Mouse (Mus musculus): ENCODE results near the gene Pold1.

The Pold1 gene

DNA sequence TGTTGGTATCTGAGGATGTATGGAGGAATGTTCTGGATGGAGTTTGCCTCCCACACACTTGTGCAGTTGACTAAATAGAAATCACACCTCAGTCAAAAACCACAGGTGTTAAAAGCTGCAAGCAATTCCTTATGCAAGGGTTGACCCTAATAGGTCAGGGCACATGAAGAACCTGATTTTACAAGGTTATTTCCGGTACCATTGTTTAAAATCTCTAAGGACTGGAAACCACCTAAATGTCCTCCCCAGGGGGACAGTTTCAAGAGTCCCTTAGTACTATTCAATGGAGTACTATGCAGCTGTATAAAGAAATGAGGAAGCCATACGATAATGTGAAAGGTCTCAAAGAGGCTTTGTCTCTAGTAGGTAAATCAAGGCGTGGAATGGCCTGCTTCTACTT lies 2.4 kb downstream of the Pold1 start:
- no peak for DNase-seq (ENCODE audit: low read depth, low spot score)

DNA sequence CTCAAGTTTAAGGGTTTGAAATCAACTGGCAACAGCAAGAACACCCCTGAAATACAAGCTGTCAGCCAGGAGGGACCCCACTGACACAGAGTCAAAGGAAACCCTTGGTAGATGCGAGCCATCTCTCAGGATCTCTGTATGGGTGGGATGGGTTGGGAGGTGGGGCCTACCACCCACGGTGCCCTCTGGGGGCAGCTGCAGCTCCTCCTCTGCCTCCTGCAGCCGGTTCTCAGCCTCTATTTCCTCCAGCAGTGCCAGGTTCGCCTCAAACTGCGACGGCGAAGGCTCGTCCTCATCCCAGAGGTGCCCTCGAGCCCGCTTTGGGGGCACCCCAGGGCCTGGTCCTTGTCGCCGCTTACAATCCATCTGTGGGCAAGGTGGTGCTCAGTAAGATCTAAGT lies 5.6 kb downstream of the Pold1 start:
- DNase-seq (ENCODE audit: low read depth, low spot score): no peak

DNA sequence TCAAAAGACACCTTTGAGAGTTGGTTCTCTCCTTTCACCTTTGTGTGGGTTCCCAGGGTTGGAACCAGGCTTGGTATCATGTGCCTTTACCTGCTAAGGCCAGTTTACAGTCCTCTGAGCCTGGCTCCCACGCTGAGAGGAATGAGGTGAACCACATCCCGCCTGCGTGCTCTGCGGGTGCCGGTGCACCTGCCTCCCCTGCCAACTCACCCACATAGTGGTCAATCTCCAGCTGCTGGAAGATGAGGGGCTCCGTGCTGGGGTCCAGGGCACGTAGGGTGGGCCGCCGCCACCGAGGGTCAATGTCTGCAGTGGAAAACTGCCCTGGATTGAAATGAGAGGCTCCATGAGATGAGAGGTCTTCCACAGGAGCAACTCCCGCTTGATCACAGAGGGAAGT lies 6.1 kb downstream of the Pold1 start:
- no peak for DNase-seq (ENCODE audit: low read depth, low spot score)

DNA sequence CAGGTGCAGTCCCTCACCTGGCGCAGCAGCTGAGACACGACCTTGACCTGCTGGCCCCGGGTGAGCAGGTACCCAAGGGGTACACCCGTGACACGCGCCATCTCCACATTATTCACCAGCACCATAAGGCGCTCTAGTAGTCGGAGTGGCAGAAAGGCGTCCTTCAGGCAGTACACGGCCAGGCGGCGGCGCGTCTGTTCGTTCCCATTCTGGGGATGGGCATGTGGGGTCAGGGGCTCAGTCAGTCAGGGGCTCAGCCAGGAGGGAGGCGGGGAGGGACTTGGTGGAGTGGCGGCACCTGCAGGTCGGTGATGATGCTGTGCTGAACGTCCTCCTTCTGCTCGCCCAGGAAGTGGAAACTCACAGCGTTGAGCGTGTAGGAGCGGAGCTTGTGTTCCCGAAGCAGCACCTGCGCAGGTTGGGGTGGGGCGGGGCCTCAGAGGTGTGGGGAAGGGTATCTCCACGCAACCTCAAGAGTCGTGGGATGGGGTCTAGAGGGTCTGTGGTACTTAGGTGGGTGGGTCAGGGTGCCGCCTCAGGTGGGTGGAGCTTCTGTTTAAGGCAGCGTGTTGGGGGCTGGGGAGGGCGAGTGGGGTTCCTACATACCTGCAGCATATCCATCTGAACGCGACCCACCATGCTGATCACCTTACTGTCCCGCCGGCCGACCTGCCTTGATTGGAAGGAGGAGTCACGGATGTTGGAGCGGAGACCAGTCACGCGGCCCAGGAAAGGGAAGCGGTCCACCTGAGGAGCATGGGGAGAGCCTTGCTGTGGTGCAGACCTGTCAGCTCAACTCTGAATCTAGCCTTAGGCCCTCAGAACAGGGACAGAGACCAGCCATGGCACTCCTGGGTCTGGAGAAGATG lies 9.7 kb downstream of the Pold1 start:
- DNase-seq (ENCODE audit: low read depth, low spot score): no peak

DNA sequence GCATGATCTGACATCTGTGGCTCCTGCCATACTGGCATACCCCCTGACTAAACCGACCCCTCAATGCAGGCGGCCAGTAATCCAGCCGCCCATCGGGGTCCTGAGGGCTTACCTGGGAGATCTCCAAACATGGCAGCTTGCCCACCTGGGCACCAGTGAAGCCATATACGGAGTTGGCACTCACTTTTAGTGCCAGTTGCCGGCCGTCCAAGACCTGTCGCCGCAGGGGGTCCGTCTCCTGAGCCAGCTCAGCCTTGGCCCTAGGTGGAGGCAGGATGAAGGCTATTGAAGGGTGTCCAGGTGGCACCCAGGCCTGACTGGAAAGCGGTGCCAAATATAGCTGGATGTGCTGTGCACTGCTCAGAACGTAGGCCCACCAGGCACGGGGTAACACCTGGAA lies 11.2 kb downstream of the Pold1 start:
- DNase-seq (ENCODE audit: low read depth, low spot score): no peak

DNA sequence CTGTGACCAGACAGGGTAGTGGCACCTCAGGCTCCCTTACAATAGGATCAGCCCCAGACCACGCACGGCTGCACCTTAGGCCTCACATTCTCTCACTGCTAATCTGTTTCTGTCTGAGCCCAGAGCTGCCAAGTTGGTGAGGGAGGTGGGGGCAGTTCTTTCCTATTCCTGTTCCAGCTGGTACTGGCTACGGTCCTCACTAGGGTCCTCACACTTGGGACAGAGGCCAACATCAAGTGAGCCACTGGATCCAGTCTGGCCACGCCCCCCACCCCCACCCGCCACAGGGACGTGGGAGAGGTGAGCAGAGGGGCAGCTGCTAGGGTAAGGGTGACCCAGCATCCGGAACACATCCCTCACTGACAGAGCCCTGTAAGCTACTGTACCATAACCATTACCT lies 11.6 kb downstream of the Pold1 start:
- no peak for DNase-seq (ENCODE audit: low read depth, low spot score)

DNA sequence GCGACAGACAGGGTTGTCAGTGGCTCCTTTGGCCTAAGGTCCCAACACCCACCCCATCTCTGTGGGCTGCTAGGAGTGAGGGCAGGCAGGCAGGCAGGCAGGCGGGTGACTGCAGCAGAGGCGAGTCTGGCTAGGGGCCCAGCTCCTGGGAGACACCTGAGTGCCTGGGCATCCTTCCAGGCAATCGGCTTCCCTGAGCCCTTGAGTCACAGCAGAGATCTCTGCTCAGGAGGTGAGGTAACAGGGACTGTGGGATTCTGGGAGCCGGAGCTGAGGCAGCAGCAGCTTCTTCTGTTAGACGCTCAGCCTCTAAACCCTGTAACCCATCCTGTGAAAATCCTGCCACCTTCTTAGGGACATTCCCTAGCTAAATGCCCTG lies 12.1 kb downstream of the Pold1 start:
- DNase-seq (ENCODE audit: low read depth, low spot score): no peak

DNA sequence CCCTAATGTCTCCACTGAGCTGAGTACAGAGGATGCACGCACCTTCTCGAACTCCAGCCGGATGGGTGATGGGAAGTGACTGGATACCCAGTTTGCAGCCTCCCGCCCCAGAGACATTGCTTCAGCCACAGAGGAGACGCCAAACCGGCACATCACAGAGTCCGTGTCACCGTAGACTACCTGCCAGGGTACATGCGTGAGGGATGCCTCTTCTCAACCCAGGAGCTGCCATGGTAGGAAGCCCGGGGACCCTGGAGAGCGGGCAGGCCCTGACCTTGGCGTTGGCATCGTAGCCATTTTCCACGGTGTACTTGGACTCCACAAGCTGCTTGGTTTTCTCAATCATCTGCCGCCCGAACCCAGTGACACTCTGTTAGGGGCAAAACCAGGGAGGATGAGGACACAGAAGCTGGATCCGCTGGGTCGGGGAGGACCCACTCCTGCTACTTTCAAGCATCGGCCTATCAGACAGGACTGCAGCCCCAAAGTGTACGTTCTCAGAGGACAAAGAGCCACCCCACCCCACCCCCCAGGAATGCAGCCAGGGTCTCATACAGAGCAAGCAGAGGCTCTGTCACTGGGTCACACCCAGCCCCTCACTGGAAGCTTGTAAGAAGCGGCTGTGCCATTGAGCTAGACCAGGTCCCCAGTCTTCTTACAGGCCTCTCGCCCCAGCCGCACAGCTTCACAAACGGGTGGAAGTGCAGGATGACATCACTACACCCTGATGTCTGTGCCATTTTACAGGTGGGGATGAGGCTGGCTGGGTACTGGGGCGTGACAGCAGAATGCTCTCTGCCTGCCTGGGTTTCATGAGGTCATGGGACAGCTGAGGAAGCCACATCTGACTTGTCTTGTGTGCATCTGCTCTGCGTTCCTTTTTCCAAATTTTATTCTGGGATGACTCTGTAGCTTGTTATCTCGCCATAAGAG lies 12.7 kb downstream of the Pold1 start:
- no peak for DNase-seq (ENCODE audit: low read depth, low spot score)

DNA sequence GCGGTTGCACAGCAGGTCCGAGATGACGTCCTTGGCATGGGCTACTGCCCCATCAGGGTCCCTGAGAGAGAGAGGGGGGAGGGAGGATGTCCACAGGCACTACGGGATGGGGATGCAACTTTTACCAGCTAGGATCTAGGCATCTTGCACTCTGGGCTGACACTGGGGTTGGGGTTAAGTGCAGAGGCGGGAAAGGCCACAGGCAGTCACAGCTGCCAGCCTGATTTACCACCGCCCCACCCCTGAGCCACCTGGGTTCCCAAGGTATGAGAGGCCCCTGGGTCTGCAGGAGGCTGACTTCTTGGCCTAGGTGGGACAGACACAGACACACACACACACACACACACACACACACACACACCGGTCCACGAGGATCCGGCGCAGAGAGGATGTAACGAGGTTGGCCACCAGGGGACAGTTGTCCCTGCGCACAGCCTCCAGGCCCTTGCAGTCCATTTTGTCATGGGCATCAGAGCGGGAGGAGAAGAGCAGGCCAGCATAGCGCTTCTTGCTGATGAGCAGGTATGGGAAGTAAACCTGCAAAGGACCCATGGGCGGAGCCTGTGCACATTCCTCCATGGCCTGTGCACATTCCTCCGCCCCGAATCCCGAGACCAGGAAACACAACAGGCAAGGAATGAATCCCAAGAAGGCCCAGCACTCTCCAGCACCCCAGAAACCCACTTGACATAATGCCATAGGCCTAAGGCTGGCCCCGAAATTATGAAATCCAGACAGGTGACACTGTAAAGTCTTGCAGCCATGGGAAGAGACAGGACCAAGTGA lies 13.8 kb downstream of the Pold1 start:
- DNase-seq (ENCODE audit: low read depth, low spot score): no peak

DNA sequence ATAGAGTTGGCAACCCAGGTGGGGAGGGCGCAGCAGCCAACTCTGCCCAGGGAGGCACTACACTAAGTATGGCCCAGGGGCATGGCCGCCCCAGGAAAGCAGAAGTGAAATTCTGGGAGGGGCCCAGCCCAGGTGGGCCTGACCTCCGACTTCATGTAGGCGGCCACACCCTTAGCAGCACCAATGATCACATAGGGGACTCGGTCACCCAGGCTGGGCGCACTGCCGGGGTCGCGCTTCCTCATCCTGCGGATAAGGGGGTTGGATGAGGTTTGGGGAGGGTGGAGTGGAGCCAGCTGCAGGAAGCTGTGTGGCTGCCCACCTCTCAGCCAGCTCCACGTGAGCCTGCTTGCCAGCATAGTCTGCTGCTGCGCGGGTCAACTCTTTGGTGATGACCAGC lies 14.4 kb downstream of the Pold1 start:
- no peak for DNase-seq (ENCODE audit: low read depth, low spot score)

DNA sequence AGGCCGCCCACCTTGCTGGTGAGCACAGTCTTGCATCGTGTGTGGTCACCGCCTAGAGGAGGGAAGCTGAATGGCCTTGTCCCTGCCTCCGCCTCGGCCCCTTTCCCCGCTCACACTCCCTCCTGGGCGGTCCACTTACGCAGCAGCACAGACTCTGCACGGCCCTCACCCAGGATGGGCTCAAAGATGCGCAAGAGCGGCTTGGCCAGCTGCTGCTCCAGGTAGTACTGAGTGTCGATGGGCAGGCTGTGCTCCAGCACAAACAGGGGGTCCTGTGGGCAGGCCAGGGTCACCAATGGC lies 15.0 kb downstream of the Pold1 start:
- no peak for DNase-seq (ENCODE audit: low read depth, low spot score)

DNA sequence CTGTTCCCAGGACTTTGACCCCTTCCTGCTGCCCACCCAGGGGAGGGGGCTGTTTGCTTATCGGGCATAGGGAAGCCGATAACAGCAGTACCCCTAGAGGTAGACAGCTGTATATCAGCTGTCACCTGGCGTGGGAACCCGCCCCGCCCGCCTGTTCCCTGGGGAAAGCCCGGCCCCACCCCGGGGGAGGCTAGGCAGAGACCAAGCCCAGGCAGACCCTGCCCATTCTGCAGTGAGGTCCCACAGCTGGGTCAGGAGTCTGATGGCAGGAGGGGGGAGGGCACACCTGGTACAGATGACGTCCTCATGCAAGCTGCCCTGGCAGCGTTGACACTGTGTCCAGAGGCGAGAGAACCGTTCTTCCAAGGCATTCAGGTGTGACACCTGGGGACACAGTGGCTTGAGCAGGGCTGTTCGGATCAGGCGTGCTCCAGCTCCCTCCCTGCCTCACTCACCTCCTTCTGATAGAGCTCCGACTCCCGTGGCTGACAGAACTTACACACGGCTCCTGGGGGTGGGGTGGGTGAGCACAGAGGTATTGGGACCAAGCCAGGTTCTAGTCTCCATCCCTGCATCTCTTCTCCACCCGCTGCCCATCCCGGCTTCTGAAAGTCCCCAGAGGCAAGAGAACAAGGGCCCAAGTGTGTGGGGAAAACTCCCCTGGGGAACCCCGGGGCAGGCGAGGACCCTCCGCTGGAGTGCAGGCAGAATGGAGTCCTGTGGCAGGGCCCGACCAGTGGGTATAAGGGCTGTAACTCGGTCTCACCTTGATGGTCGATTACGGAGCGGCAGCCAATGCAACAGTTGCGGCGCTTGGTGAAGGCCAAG lies 15.5 kb downstream of the Pold1 start:
- DNase-seq (ENCODE audit: low read depth, low spot score): no peak

DNA sequence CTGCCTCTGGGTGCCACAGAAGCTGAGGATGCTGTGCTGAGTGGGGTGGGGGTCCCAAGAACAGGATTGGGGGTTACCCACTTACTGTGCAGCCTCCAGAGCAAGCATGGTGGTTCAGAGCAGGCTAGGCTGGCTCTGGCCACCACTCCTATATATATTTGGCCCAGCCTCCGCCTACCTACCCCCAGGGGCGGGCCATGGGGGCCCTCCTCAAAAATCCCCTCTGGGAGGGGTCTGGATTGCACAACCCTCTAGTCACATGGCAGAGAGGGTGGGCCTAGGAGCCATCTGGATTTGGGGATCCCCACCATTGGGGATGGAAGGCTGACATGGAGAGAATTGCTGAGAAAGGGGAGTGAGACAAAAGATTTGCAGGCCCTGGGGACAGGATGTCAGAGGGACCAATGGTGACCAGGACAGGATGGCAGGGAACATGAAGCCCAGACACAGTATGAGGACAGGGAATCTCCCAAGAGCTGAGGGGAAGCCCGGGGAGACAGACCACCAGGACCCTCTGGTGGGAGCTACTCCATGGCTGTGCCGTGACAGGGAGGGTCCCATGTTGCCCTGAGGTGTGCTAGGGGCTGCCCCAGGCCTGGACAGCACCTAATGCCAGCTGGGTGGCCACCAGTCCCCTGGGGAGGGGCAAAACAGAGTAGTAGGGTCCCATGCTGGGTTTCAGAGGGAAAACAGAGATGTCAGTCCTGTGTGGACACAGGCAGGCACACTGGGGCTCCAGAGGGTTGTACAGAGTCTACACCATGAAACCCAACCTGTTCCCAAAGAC lies 16.5 kb downstream of the Pold1 start, which contains the start of gene Spib:
Gene Spib, minus strand, starts transcription at position 126 of the 787 bp plus-strand sequence.
- DNase-seq (ENCODE audit: low read depth, low spot score): no peak

DNA sequence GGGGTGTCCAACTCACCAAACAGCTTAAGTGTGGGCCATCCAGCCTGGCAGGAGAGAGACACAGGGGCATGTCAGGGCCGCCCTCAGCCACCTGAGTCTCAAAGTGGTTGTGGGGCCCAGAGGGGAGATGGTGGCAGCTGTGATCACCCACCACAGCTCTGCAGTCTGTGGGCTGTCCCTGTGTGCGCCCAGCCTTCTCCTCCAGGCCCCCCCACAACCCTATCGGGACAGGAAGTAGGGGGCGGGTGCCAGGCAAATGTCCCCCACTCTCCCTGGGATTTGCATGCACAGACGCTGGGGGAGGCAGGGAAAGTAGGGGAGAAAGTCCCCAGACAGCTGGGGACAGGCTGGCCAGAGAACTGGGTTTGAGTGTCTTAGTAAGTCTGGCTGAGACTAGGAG lies 17.4 kb downstream of the Pold1 start:
- no peak for DNase-seq (ENCODE audit: low read depth, low spot score)

DNA sequence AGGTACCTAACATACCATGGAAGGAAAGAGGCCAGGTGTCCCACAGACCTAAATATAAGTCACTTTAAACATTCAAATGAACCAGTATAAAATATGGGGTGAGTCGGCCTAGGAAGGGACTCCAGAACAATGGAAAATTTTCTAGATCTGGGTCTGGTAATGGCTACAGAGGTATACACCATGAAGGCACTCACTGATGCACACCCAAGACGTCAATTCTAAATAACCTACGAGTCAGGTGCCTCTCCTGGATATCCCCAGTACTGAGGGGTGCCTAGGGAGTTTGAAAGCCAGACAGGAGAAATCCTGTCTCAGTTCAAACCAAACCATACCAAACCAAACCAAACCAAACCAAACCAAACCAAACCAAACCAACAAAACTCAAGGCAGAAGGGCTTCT lies 18.1 kb downstream of the Pold1 start:
- no peak for DNase-seq (ENCODE audit: low read depth, low spot score)

DNA sequence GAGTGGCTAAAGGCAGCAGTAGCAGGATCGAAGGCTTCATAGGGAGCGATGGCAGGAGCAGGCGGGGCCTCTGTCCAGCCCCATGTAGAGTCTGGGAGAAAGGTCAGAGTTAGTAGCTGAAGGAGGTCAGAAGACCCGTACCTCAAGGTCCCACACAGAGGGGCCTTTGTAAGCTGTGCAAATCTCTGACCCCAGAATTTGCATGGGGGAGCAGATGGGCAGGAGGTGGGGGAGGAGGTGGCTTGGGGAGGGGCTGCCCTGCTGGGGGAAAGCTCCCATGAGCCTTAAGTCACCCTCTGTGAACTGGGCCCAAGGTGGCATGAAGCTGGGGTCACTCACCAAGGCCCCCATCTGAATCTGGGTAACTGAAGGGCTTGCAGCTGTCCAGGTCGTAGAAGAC lies 19.1 kb downstream of the Pold1 start:
- DNase-seq (ENCODE audit: low read depth, low spot score): no peak

DNA sequence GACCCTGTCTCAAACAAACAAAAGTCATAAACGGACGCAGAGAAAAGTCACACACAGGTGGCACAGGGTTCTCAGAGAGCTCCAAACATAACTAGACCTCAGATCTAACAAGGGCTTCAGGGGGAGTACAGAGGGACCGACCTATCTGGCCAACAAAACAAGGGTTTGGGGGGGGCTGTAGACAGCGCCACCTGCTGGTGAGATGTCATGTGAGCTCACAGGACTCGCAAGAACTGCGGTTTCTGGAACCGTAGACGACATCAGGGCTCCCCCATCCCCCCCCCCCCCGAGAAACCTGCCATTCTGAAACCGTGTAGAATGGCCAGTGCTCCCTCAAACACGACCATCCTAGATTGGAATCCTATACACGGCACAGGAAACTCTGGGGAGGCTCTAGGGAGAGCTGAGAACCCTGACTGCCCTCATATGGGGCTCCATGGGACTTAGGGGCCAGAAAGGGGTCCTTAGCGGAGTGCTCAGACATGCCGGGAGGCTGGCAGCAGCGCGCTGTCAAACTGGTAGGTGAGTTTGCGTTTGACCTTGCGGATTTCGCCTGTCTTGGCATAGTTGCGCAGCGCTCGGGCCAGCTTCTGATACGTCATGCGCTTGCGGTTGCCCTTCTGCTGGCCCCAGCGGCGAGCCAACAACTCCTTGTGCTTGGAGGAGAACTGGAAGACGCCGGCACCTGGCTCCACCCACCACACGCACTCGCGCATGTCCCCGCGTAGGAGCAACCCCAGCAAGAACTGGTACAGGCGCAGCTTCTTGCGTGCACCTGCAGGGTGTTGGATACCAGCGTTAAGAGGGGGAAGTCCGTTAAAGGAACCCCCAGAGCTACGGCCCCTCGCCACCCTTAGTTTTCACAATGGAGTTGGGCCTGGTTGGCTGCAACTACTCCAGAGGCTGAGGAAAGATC lies 20.9 kb downstream of the Pold1 start:
- peak; percentile 73 for DNase-seq (ENCODE audit: low read depth, low spot score)

DNA sequence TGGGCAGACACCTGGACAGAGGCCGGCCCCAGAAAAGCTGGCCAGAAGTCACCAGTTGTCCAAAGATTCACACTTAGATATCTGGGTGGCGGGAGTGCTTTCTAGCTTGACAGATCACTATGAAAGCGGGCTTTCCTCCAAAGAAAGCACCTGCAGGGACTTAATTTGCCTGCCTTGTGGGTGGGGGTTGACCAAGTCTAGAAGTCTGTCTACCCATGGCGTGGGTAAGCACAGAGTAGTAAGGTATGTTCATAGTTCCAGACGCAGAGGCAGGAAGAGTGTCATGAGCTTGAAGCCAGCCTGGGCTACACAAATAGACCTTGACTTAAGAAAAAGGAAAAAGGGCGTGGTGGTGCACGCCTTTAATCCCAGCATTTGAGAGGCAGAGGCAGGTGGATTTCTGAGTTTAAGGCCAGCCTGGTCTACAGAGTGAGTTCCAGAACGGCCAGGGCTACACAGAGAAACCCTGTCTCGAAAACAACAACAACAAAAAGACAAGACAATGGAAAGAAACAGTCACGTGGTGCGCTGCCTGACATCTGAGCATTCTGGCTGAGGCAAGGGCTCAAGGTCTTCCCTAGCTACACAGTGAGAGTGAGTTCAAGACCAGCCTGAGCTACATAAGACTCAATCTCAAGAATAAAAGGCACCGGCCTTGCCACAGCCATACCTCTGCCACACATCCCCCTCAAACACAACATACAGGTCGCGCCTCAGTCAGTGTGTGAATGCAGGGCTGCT lies 22.1 kb downstream of the Pold1 start:
- no peak for DNase-seq (ENCODE audit: low read depth, low spot score)

Measured in ES-CJ7 (cell line).